23 mouse cellular contexts compared by ENCODE assay signal in the genomic region with DNA sequence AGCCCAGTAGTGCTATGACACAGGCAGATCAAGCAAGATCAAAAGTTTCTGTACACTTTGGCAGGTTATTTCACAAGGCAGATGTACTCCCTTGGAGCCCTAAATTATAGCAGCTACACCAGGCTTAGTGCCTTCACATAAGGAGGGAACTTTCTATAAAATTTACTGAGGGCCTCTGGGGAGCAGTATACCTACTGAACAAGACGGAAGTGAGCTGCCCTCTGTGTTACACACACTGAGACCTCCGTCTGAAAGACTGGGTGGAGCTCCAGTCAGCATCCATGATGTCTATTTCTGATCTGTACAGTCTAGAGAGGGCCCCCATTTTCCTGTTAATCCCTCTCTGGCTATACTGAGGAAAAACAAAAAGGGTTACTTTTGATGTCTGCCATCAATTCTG.
A peak's percentile ranks its signal among the peaks of the same experiment; 100 is the strongest.
DNase-seq lines count a peak whose midpoint lies in the region; ATAC-seq and TF ChIP-seq lines count a peak whose summit lies in the region.
"Had no signal": no experiment of that assay in that cellular context is flagged by ENCODE, and none has a peak within 500 bp of the region (broad histone marks: within the 10 kb centered on the region; RNA-seq: fewer than 3 reads in every experiment).

No protein-coding gene starts in this region.

- dilution Hi-C loops in CH12.LX (cut with MboI; ENCODE audit: extremely low pct_ligation_motif_present, extremely low pct_unique_long_range_greater_than_20kb, low sequenced_read_pairs): no loop called here

- peaks cover 21% of the 10 kb centered on the region; the same call in 1 of the 2 replicates for H3K4me1 ChIP-seq in intestine, embryonic 14.5 days (replicated peaks; ENCODE audit: control insufficient read depth, insufficient read depth, low read length)
- H3K4me1 ChIP-seq in intestine, embryonic 15.5 days (replicated peaks): peaks cover 21% of the 10 kb centered on the region
- peaks cover 0 to 14% of the 10 kb centered on the region in 2 experiments; a peak in 2 of 4 replicates for H3K4me1 ChIP-seq in CH12.LX (ENCODE audit: control insufficient read depth in 1 of 2, insufficient read depth in 2 of 2)
- peaks cover 55% of the 10 kb centered on the region for H3K4me1 ChIP-seq in neural tube, embryonic 12.5 days
- peaks cover 28% of the 10 kb centered on the region for H3K4me1 ChIP-seq in hindbrain, embryonic 16.5 days (ENCODE audit: control insufficient read depth, insufficient read depth, low read depth, low read length)
- H3K4me1 ChIP-seq in hindbrain, embryonic 11.5 days (replicated peaks; ENCODE audit: control insufficient read depth, insufficient read depth, low read length): peaks cover 11% of the 10 kb centered on the region; the same call in 1 of the 2 replicates

- in situ Hi-C loops in CH12.LX (cut with MboI; ENCODE audit: low pct_ligation_motif_present, low pct_unique_long_range_greater_than_20kb, low sequenced_read_pairs): no loop called here

- no peak overlapping the region for H3K9ac ChIP-seq in intestine, embryonic 14.5 days (ENCODE audit: low read length)
- H3K9ac ChIP-seq in intestine, embryonic 15.5 days: no peak overlapping the region
- H3K9ac ChIP-seq in CH12.LX (ENCODE audit: insufficient read depth, low read depth): no peak overlapping the region
- no peak overlapping the region for H3K9ac ChIP-seq in neural tube, embryonic 12.5 days
- no peak overlapping the region for H3K9ac ChIP-seq in hindbrain, embryonic 16.5 days (ENCODE audit: low read depth, low read length)
- no peak overlapping the region for H3K9ac ChIP-seq in hindbrain, embryonic 11.5 days (ENCODE audit: low read depth, low read length)
- H3K9ac ChIP-seq: embryonic facial prominence, embryonic 13.5 days; hindbrain, embryonic 14.5 days; midbrain, embryonic 13.5 days; stomach, embryonic 15.5 days had no signal

- H3K4me2 ChIP-seq in intestine, embryonic 14.5 days (ENCODE audit: low read length): no peak overlapping the region
- H3K4me2 ChIP-seq in intestine, embryonic 15.5 days (replicated peaks): no peak overlapping the region
- no peak overlapping the region for H3K4me2 ChIP-seq in CH12.LX (ENCODE audit: insufficient read depth, low read depth, poor library complexity, severe bottlenecking)
- H3K4me2 ChIP-seq in neural tube, embryonic 12.5 days (replicated peaks): no peak overlapping the region
- no peak overlapping the region for H3K4me2 ChIP-seq in hindbrain, embryonic 16.5 days (ENCODE audit: low read length)
- no peak overlapping the region for H3K4me2 ChIP-seq in hindbrain, embryonic 11.5 days (replicated peaks; ENCODE audit: low read depth, low read length)
- H3K4me2 ChIP-seq: embryonic facial prominence, embryonic 13.5 days; hindbrain, embryonic 14.5 days; liver, embryonic 11.5 days; midbrain, embryonic 13.5 days; stomach, embryonic 15.5 days had no signal

- no peak for TF ChIP-seq RAD21 in CH12.LX (IDR thresholded peaks at IDR 0.05; ENCODE audit: low read depth, low read length)

- no peak for DNase-seq in intestine, embryonic 14.5 days (ENCODE audit: low spot score)
- DNase-seq in CH12.LX (ENCODE audit: extremely low read depth): peak; percentile 21
- DNase-seq in hindlimb bud, embryonic 11.5 days (ENCODE audit: extremely low spot score, low read depth, low spot score): peak; percentile 37
- DNase-seq in hindbrain, embryonic 11.5 days (ENCODE audit: low spot score): no peak
- DNase-seq: cerebellum, adult 9-10 months; gastrocnemius, postnatal 10 days; heart, adult 18-20 months; kidney, adult 2 months; layer of hippocampus, adult 9-11 months; lung, adult 2 months; right cerebral cortex, postnatal 14 days; thymus, adult 2 months had no signal

- no peaks in the 10 kb centered on the region for H3K36me3 ChIP-seq in intestine, embryonic 14.5 days (ENCODE audit: control insufficient read depth, insufficient read depth, low read length)
- no peaks in the 10 kb centered on the region for H3K36me3 ChIP-seq in intestine, embryonic 15.5 days
- H3K36me3 ChIP-seq in CH12.LX (replicated peaks in 1 of 2; ENCODE audit: control insufficient read depth in 1 of 2, insufficient read depth in 1 of 2, low read length in 1 of 2): peaks cover 6 to 66% of the 10 kb centered on the region in 2 experiments
- H3K36me3 ChIP-seq in neural tube, embryonic 12.5 days: no peaks in the 10 kb centered on the region
- H3K36me3 ChIP-seq in hindbrain, embryonic 16.5 days (ENCODE audit: control insufficient read depth, insufficient read depth, low read length): no peaks in the 10 kb centered on the region
- H3K36me3 ChIP-seq in hindbrain, embryonic 11.5 days (ENCODE audit: control insufficient read depth, insufficient read depth, low read length): no peaks in the 10 kb centered on the region
- H3K36me3 ChIP-seq: embryonic facial prominence, embryonic 13.5 days; midbrain, embryonic 13.5 days; stomach, embryonic 15.5 days had no signal

- WGBS in intestine, embryonic 14.5 days: 28% methylated on average over 2 of the region's 2 CpGs
- 23% methylated on average over 2 of the region's 2 CpGs for WGBS in intestine, embryonic 15.5 days
- WGBS in neural tube, embryonic 12.5 days: 10% methylated on average over 2 of the region's 2 CpGs
- WGBS in hindbrain, embryonic 16.5 days: 39% methylated on average over 2 of the region's 2 CpGs
- 51% methylated on average over 2 of the region's 2 CpGs for WGBS in hindbrain, embryonic 11.5 days

- ATAC-seq in intestine, embryonic 14.5 days (replicated peaks; ENCODE audit: low FRiP score, low TSS enrichment, low read depth): 0 out of 2 replicates have a peak, but pooled peaks have one; percentile 36
- ATAC-seq in intestine, embryonic 15.5 days: no peak
- 0 out of 2 replicates have a peak, but pooled peaks have one; percentile 50 for ATAC-seq in neural tube, embryonic 12.5 days (ENCODE audit: low FRiP score, low read depth)
- no peak for ATAC-seq in hindbrain, embryonic 16.5 days
- no peak for ATAC-seq in hindbrain, embryonic 11.5 days (ENCODE audit: low FRiP score)
- ATAC-seq: forebrain, embryonic 16.5 days; midbrain, embryonic 13.5 days had no signal

- H3K79me2 ChIP-seq in CH12.LX (replicated peaks; ENCODE audit: control insufficient read depth, extremely low read depth, insufficient read depth, poor library complexity, severe bottlenecking): 0 out of 2 replicates have a peak, but pooled peaks cover 2% of the 10 kb centered on the region

- TF ChIP-seq CTCF in CH12.LX (conservative IDR thresholded peaks at IDR 0.05 in 1 of 2, IDR thresholded peaks at IDR 0.05 in 1 of 2; ENCODE audit: low read depth in 2 of 2, low read length in 2 of 2): no peak

- H3K27ac ChIP-seq in intestine, embryonic 14.5 days (ENCODE audit: low read depth): no peak overlapping the region
- H3K27ac ChIP-seq in intestine, embryonic 15.5 days: no peak overlapping the region
- no peak overlapping the region for H3K27ac ChIP-seq in CH12.LX (ENCODE audit: insufficient read depth, low read depth)
- no peak overlapping the region; the same call in 1 of the 2 replicates for H3K27ac ChIP-seq in neural tube, embryonic 12.5 days
- no peak overlapping the region for H3K27ac ChIP-seq in hindbrain, embryonic 16.5 days (ENCODE audit: low read depth, low read length)
- no peak overlapping the region for H3K27ac ChIP-seq in hindbrain, embryonic 11.5 days (ENCODE audit: low read depth, low read length)
- H3K27ac ChIP-seq: embryonic facial prominence, embryonic 13.5 days; hindbrain, embryonic 14.5 days; macrophage; midbrain, embryonic 13.5 days; stomach, embryonic 15.5 days had no signal

- no peaks in the 10 kb centered on the region for H3K9me3 ChIP-seq in intestine, embryonic 14.5 days (ENCODE audit: control insufficient read depth, low read length)
- no peaks in the 10 kb centered on the region for H3K9me3 ChIP-seq in intestine, embryonic 15.5 days
- H3K9me3 ChIP-seq in CH12.LX (replicated peaks; ENCODE audit: low read length): no peaks in the 10 kb centered on the region
- no peaks in the 10 kb centered on the region for H3K9me3 ChIP-seq in neural tube, embryonic 12.5 days
- H3K9me3 ChIP-seq in hindbrain, embryonic 16.5 days (ENCODE audit: control insufficient read depth, low read length): no peaks in the 10 kb centered on the region
- H3K9me3 ChIP-seq in hindbrain, embryonic 11.5 days (ENCODE audit: control insufficient read depth, low read length): no peaks in the 10 kb centered on the region
- H3K9me3 ChIP-seq: embryonic facial prominence, embryonic 13.5 days; midbrain, embryonic 13.5 days; stomach, embryonic 15.5 days had no signal

- TF ChIP-seq POLR2A in CH12.LX (IDR thresholded peaks at IDR 0.05; ENCODE audit: low read depth, low read length): no peak

- H3K4me3 ChIP-seq in intestine, embryonic 14.5 days (ENCODE audit: low read depth, low read length): no peak overlapping the region
- no peak overlapping the region for H3K4me3 ChIP-seq in intestine, embryonic 15.5 days (replicated peaks)
- H3K4me3 ChIP-seq in CH12.LX (replicated peaks in 1 of 3; ENCODE audit: low read depth in 2 of 3, low read length in 2 of 3, poor library complexity in 1 of 3): no peak overlapping the region
- no peak overlapping the region for H3K4me3 ChIP-seq in neural tube, embryonic 12.5 days
- no peak overlapping the region for H3K4me3 ChIP-seq in hindbrain, embryonic 16.5 days (ENCODE audit: low read length)
- no peak overlapping the region for H3K4me3 ChIP-seq in hindbrain, embryonic 11.5 days (ENCODE audit: low read depth, low read length)
- H3K4me3 ChIP-seq: embryonic facial prominence, embryonic 13.5 days; midbrain, embryonic 13.5 days; myocyte; stomach, embryonic 15.5 days had no signal

- no peaks in the 10 kb centered on the region for H3K27me3 ChIP-seq in intestine, embryonic 14.5 days (replicated peaks; ENCODE audit: control insufficient read depth, insufficient read depth, low read length)
- no peaks in the 10 kb centered on the region for H3K27me3 ChIP-seq in intestine, embryonic 15.5 days (replicated peaks)
- no peaks in the 10 kb centered on the region for H3K27me3 ChIP-seq in CH12.LX (replicated peaks)
- no peaks in the 10 kb centered on the region for H3K27me3 ChIP-seq in neural tube, embryonic 12.5 days (replicated peaks)
- H3K27me3 ChIP-seq in hindbrain, embryonic 16.5 days (replicated peaks; ENCODE audit: control insufficient read depth, insufficient read depth, low read length): no peaks in the 10 kb centered on the region
- H3K27me3 ChIP-seq in hindbrain, embryonic 11.5 days (ENCODE audit: control insufficient read depth, insufficient read depth, low read length): no peaks in the 10 kb centered on the region
- H3K27me3 ChIP-seq: midbrain, embryonic 13.5 days; stomach, embryonic 15.5 days had no signal

- no peak for TF ChIP-seq EP300 in CH12.LX (IDR thresholded peaks at IDR 0.05; ENCODE audit: low read length)

TF ChIP-seq in CH12.LX, 34 proteins besides CTCF, POLR2A, EP300 and RAD21 (continues in another document):
- TF ChIP-seq ZKSCAN1 (IDR thresholded peaks at IDR 0.05; ENCODE audit: borderline replicate concordance, low read depth, low read length): no peak
- no peak for TF ChIP-seq ELF1 (IDR thresholded peaks at IDR 0.05; ENCODE audit: low read depth, low read length)
- TF ChIP-seq CHD1 (IDR thresholded peaks at IDR 0.05; ENCODE audit: low read depth, low read length): no peak
- TF ChIP-seq TBP (conservative IDR thresholded peaks at IDR 0.05; ENCODE audit: low read depth, low read length): no peak
- no peak for TF ChIP-seq NELFE (IDR thresholded peaks at IDR 0.05; ENCODE audit: low read depth, low read length)
- TF ChIP-seq RCOR1 (conservative IDR thresholded peaks at IDR 0.05; ENCODE audit: low read depth, low read length): no peak

Comparison
In these comparisons a context has a peak if more than half of its experiments do, and no peak if none do; other contexts are left out.
1. ATAC-seq: peak in intestine, embryonic 14.5 days (single experiment) and neural tube, embryonic 12.5 days (single experiment); none in intestine, embryonic 15.5 days (single experiment), hindbrain, embryonic 16.5 days (single experiment) and hindbrain, embryonic 11.5 days (single experiment).
2. DNase-seq: peak in CH12.LX (single experiment) and hindlimb bud, embryonic 11.5 days (single experiment); none in intestine, embryonic 14.5 days (single experiment) and hindbrain, embryonic 11.5 days (single experiment).